Mouse (Mus musculus): ENCODE data around the gene Thoc6. TPM values are rescaled to one million over a fixed set of nuclear protein-coding genes. Genes with fewer than 3 reads are reported as not detected.

Gene Thoc6
- polyA plus RNA-seq, 1 experiment = 10.0 TPM

DNA sequence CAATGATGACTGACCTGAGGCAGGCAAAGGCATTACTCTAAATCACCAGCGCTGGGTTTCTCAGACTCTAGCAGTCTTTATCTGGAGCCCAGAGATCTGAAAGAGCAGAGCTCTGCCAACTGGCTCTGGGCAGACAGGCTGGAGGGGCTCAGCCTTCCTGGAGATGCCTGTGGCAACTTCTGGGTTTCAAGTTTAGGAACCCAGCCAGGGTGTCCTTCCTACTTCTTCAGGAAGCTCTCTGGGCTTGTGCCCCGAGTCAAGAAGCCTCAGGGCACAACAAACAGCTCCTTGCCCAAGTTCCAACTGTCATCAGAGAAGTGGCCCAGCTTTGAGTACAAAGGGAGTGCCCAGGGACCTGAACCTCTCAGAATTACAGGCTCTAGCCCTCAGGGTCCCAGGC, 19.3 kb downstream of the Thoc6 start:
- Histone ChIP-seq H3K27me3 (ENCODE audit: control insufficient read depth) (peaks cover 8% of the 10 kb centered on the region), H3K36me3 (ENCODE audit: control insufficient read depth) (no peaks in the 10 kb centered on the region), H3K4me3 (replicated peaks) (no peak overlapping the region), H3K9me3 (ENCODE audit: control insufficient read depth, low read length) (no peaks in the 10 kb centered on the region), H3K4me1 (ENCODE audit: control insufficient read depth) (no peaks in the 10 kb centered on the region)
- TF ChIP-seq TAL1 (IDR thresholded peaks at IDR 0.05; ENCODE audit: low read length) = no peak
- TF ChIP-seq GATA1 (IDR thresholded peaks at IDR 0.05; ENCODE audit: low read length) = no peak

GRCm38 (mm10) chr17:23654001-23654400, 19.7 kb downstream of the Thoc6 start:
- Histone ChIP-seq H3K9me3 (ENCODE audit: control insufficient read depth, low read length) (no peaks in the 10 kb centered on the region), H3K4me1 (ENCODE audit: control insufficient read depth) (no peaks in the 10 kb centered on the region), H3K27me3 (ENCODE audit: control insufficient read depth) (peaks cover 4% of the 10 kb centered on the region), H3K36me3 (ENCODE audit: control insufficient read depth) (no peaks in the 10 kb centered on the region), H3K4me3 (replicated peaks) (no peak overlapping the region)
- no peak for TF ChIP-seq TAL1 (IDR thresholded peaks at IDR 0.05; ENCODE audit: low read length)
- no peak for TF ChIP-seq GATA1 (IDR thresholded peaks at IDR 0.05; ENCODE audit: low read length)

DNA sequence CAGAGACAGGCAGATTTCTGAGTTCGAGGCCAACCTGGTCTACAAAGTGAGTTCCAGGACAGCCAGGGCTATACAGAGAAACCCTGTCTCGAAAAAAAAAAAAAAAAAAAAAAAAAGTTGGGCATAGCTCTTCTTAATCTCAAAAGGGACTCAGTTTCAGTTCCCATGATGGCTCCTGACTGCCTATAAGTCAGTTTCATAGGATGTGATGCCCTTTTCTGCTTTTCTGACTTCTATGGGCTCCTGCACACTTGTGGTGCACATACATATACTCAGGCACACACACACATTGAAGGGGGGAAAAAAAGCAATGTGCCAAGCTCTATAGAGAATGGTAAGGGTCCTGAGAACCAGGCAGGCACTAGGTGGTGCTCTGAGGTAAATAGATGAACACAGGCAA, 20.4 kb downstream of the Thoc6 start:
- Histone ChIP-seq H3K4me3 (replicated peaks) (no peak overlapping the region), H3K36me3 (ENCODE audit: control insufficient read depth) (no peaks in the 10 kb centered on the region)
- no peak for TF ChIP-seq TAL1 (IDR thresholded peaks at IDR 0.05; ENCODE audit: low read length)
- no peak for TF ChIP-seq GATA1 (IDR thresholded peaks at IDR 0.05; ENCODE audit: low read length)

GRCm38 (mm10) chr17:23651363-23651762, 22.3 kb downstream of the Thoc6 start:
- Histone ChIP-seq H3K27me3 (ENCODE audit: control insufficient read depth) (peaks cover 6% of the 10 kb centered on the region), H3K4me1 (ENCODE audit: control insufficient read depth) (no peaks in the 10 kb centered on the region)
- TF ChIP-seq TAL1 (IDR thresholded peaks at IDR 0.05; ENCODE audit: low read length) (no peak), GATA1 (IDR thresholded peaks at IDR 0.05; ENCODE audit: low read length) (no peak)

More for the DNA sequence above, 20.4 kb downstream of the Thoc6 start:
- Histone ChIP-seq H3K9me3 (ENCODE audit: control insufficient read depth, low read length) (no peaks in the 10 kb centered on the region), H3K27me3 (ENCODE audit: control insufficient read depth) (peaks cover 2% of the 10 kb centered on the region; the same call in 1 of the 2 replicates), H3K4me1 (ENCODE audit: control insufficient read depth) (no peaks in the 10 kb centered on the region)

DNA sequence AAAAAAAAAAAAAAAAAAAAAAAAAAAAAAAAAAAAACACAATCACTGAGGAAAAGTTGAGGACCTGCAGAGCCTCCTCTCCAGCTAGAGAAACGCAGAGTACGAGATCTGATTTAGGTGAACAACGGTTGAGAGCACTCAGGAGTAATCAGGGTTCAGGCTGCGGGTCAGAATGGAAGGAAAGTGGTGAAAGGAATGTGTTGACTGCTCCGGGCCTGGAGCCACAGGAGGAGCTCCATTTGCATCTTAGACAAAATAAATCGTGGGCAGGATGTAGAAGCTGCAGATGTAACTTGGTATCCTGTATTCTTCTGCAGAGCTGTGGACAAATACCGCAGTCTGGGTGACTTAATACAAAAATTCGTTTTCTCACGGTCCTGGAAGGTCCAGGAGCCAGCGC, 27.8 kb downstream of the Thoc6 start:
- no peak for TF ChIP-seq GATA1 (IDR thresholded peaks at IDR 0.05; ENCODE audit: low read length)
- TF ChIP-seq TAL1 (IDR thresholded peaks at IDR 0.05; ENCODE audit: low read length) = no peak
- Histone ChIP-seq H3K27me3 (ENCODE audit: control insufficient read depth) (peaks cover 32% of the 10 kb centered on the region), H3K36me3 (ENCODE audit: control insufficient read depth) (no peaks in the 10 kb centered on the region), H3K4me3 (replicated peaks) (no peak overlapping the region), H3K9me3 (ENCODE audit: control insufficient read depth, low read length) (no peaks in the 10 kb centered on the region; the same call in 1 of the 2 replicates), H3K4me1 (ENCODE audit: control insufficient read depth) (no peaks in the 10 kb centered on the region)

More at GRCm38 (mm10) chr17:23651363-23651762, 22.3 kb downstream of the Thoc6 start:
- Histone ChIP-seq H3K9me3 (ENCODE audit: control insufficient read depth, low read length) (no peaks in the 10 kb centered on the region), H3K4me3 (replicated peaks) (no peak overlapping the region), H3K36me3 (ENCODE audit: control insufficient read depth) (no peaks in the 10 kb centered on the region)

GRCm38 (mm10) chr17:23644613-23645495, 28.8 kb downstream of the Thoc6 start, which contains the start of gene Mmp25:
Mmp25 (minus strand) TSS chr17:23645277.
- H3K27me3 ChIP-seq (ENCODE audit: control insufficient read depth) = peaks cover 32% of the 10 kb centered on the region
- H3K9me3 ChIP-seq (ENCODE audit: control insufficient read depth, low read length) = no peaks in the 10 kb centered on the region; the same call in 1 of the 2 replicates
- H3K36me3 ChIP-seq (ENCODE audit: control insufficient read depth) = no peaks in the 10 kb centered on the region
- no peaks in the 10 kb centered on the region for H3K4me1 ChIP-seq (ENCODE audit: control insufficient read depth)
- TF ChIP-seq GATA1 (IDR thresholded peaks at IDR 0.05; ENCODE audit: low read length) (no peak), TAL1 (IDR thresholded peaks at IDR 0.05; ENCODE audit: low read length) (no peak)
- H3K4me3 ChIP-seq (replicated peaks) = no peak within 1 kb of the TSS

DNA sequence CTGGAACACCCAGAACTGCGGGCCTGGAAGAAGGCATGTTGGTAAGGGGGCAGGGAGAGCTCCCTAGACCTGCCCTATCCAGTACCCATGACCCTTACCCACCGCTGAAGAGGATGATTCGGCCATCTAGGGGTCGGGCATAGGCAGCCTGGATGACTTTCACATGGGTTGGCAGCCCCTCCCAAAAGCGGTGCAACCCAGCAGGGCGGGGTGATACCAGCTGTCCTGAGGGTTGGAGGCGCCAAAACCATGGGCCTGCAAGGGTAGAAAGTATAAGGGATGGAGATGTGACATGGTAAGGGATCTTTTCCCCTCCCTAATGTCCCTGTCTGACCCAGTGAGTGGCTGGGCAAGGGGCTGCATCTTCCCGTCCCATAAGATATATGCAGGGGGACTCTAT, 42.4 kb downstream of the Thoc6 start:
- H3K9me3 ChIP-seq (ENCODE audit: control insufficient read depth, low read length) = no peaks in the 10 kb centered on the region
- H3K4me1 ChIP-seq (ENCODE audit: control insufficient read depth) = no peaks in the 10 kb centered on the region
- no peak overlapping the region for H3K4me3 ChIP-seq (replicated peaks)
- no peak for TF ChIP-seq GATA1 (IDR thresholded peaks at IDR 0.05; ENCODE audit: low read length)
- no peak for TF ChIP-seq TAL1 (IDR thresholded peaks at IDR 0.05; ENCODE audit: low read length)
- H3K36me3 ChIP-seq (ENCODE audit: control insufficient read depth) = no peaks in the 10 kb centered on the region
- peaks cover 4% of the 10 kb centered on the region; the same call in 1 of the 2 replicates for H3K27me3 ChIP-seq (ENCODE audit: control insufficient read depth)

DNA sequence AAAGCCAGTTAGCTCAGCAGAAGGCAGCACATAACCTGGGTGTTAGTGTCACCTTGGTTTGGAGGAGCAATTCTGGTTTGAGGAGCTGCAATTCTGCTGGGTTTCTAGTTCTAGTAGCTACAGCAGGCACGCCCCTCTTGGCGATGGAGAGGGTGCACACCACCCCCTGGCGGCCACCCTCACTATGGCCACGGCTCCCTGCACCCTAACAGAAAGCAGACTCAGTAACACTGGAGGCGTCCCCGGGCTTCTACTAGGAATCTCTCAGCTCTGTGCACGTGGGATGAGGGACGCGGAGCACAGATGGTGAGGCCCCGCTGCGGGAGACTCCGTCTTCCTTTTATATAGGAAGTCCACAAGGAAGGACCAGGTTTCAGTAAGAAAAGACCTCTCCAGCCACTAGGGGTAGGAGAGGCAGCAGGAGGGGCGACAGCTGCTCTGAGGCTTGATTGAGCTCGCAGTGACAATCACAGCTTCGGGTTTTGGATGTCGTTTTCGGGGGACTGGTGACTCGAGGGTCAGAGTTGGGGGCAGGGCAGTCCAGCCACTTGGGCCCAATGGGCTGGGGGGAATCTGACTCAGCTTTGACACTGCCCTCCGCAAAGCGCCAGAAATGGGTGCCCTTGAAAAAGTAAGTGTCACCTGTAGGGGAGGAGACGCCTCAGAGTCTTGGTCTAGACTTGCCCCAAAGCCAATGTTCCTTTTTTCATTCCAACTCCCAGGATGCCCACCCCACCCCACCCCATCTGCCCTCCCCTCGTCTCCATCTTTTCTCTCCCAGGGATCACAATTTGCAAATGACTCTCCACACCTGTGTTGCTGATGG, 43.3 kb downstream of the Thoc6 start:
- H3K9me3 ChIP-seq (ENCODE audit: control insufficient read depth, low read length) = no peaks in the 10 kb centered on the region
- peaks cover 4% of the 10 kb centered on the region; the same call in 1 of the 2 replicates for H3K27me3 ChIP-seq (ENCODE audit: control insufficient read depth)
- H3K4me3 ChIP-seq (replicated peaks) = no peak overlapping the region
- no peak for TF ChIP-seq GATA1 (IDR thresholded peaks at IDR 0.05; ENCODE audit: low read length)
- TF ChIP-seq TAL1 (IDR thresholded peaks at IDR 0.05; ENCODE audit: low read length) = no peak
- no peaks in the 10 kb centered on the region for H3K36me3 ChIP-seq (ENCODE audit: control insufficient read depth)
- H3K4me1 ChIP-seq (ENCODE audit: control insufficient read depth) = no peaks in the 10 kb centered on the region

DNA sequence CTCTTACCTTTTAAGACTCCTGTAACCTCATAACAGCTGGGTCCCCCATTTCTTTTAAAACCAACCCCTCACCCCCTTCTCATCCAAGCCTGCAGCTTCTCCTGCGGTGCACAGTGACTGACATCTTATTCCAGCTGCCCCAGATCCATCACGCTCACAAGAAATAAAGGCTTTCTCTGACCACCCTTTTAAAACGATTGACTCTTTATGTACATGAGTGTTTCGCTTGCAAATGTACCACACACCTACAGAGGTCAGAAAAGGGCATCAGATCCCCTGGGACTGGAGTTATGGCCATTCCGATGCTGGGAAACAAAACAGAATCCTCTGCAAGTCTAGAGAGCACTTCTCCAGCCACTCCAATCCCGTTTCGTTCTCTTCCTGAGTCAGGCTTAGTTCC, 45.9 kb downstream of the Thoc6 start:
- H3K27me3 ChIP-seq (ENCODE audit: control insufficient read depth) = peaks cover 4% of the 10 kb centered on the region; the same call in 1 of the 2 replicates
- no peak overlapping the region for H3K4me3 ChIP-seq (replicated peaks)
- TF ChIP-seq TAL1 (IDR thresholded peaks at IDR 0.05; ENCODE audit: low read length) (no peak), GATA1 (IDR thresholded peaks at IDR 0.05; ENCODE audit: low read length) (no peak)
- no peaks in the 10 kb centered on the region for H3K9me3 ChIP-seq (ENCODE audit: control insufficient read depth, low read length)
- no peaks in the 10 kb centered on the region for H3K36me3 ChIP-seq (ENCODE audit: control insufficient read depth)
- H3K4me1 ChIP-seq (ENCODE audit: control insufficient read depth) = no peaks in the 10 kb centered on the region
